Mouse (Mus musculus) cerebellum, postnatal 14 days (tissue): ENCODE measurements around the gene Rcl1.

Experiments
- DNase-seq, 2 experiments: peaks; one replicate each; pipeline ENCODE4 v3.0.0; 2021; ENCODE audit warnings: mixed read lengths in 2 of 2

Gene Rcl1

GRCm38 (mm10) chr19:29100874-29101542 is at the start of gene Rcl1:
TSS of gene Rcl1 (plus strand) at chr19:29101375.
- DNase-seq = peak; percentile 93 to 95

GRCm38 (mm10) chr19:29052786-29053185 is 48.4 kb upstream of the Rcl1 start:
- DNase-seq = no peak

GRCm38 (mm10) chr19:29054594-29054993 is 46.6 kb upstream of the Rcl1 start:
- no peak for DNase-seq

- DNase-seq = no peak
Measured at GRCm38 (mm10) chr19:29055469-29055868, 45.7 kb upstream of the Rcl1 start.

GRCm38 (mm10) chr19:29058741-29059140 is 42.4 kb upstream of the Rcl1 start:
- DNase-seq = no peak

GRCm38 (mm10) chr19:29059688-29060087 is 41.5 kb upstream of the Rcl1 start:
- no peak for DNase-seq

- DNase-seq = no peak
Measured at GRCm38 (mm10) chr19:29060299-29060698, 40.9 kb upstream of the Rcl1 start.

- DNase-seq = no peak
Measured at GRCm38 (mm10) chr19:29063009-29063408, 38.2 kb upstream of the Rcl1 start.

- DNase-seq = peak; percentile 96 to 99
Measured at GRCm38 (mm10) chr19:29063577-29064363, 37.4 kb upstream of the Rcl1 start.

GRCm38 (mm10) chr19:29064451-29065102 is 36.6 kb upstream of the Rcl1 start:
- DNase-seq = peak; percentile 18 to 31

- peak in 1 of 2 experiments; percentile 23 for DNase-seq
Measured at GRCm38 (mm10) chr19:29066981-29067471, 34.1 kb upstream of the Rcl1 start.

GRCm38 (mm10) chr19:29069195-29069594 is 32.0 kb upstream of the Rcl1 start:
- DNase-seq = no peak

- peak in 1 of 2 experiments; percentile 20 for DNase-seq
Measured at GRCm38 (mm10) chr19:29074802-29075201, 26.4 kb upstream of the Rcl1 start.

GRCm38 (mm10) chr19:29088628-29089027 is 12.5 kb upstream of the Rcl1 start:
- DNase-seq = no peak

- DNase-seq = no peak
Measured at GRCm38 (mm10) chr19:29092194-29092593, 9.0 kb upstream of the Rcl1 start.

GRCm38 (mm10) chr19:29099106-29099505 is 2.1 kb upstream of the Rcl1 start:
- DNase-seq = no peak

GRCm38 (mm10) chr19:29099596-29099995 is 1.6 kb upstream of the Rcl1 start:
- peak in 1 of 2 experiments; percentile 8 for DNase-seq

- peak in 1 of 2 experiments; percentile 8 for DNase-seq
Measured at GRCm38 (mm10) chr19:29100261-29100660, 914 bp upstream of the Rcl1 start.

- DNase-seq = no peak
Measured at GRCm38 (mm10) chr19:29101591-29101990, 416 bp downstream of the Rcl1 start.

- peak in 1 of 2 experiments; percentile 6 for DNase-seq
Measured at GRCm38 (mm10) chr19:29102098-29102497, 923 bp downstream of the Rcl1 start.

- DNase-seq = no peak
Measured at GRCm38 (mm10) chr19:29105816-29106215, 4.6 kb downstream of the Rcl1 start.

GRCm38 (mm10) chr19:29106261-29106660 is 5.1 kb downstream of the Rcl1 start:
- no peak for DNase-seq

GRCm38 (mm10) chr19:29112662-29113061 is 11.5 kb downstream of the Rcl1 start:
- no peak for DNase-seq
